Mouse (Mus musculus) embryonic facial prominence, embryonic 12.5 days (tissue): ENCODE measurements around the gene Twf2. TPM values are rescaled to one million over a fixed set of nuclear protein-coding genes. Genes with fewer than 3 reads are reported as not detected.
A peak's percentile ranks its signal among the peaks of the same experiment; 100 is the strongest.

Experiments
- ATAC-seq: fragments of 200-750 bp; cut with Nextera tagmentation; 2 replicates; pipeline ENCODE4 v1.8.0; 2017; ENCODE audit not compliant: insufficient number of reproducible peaks, insufficient read depth, low FRiP score, low TSS enrichment
- H3K27ac ChIP-seq: fragments of 300-500 bp; sonication (generic); 2 replicates; pipeline ENCODE4 v1.5.1; 2016; ENCODE audit warnings: mild to moderate bottlenecking
- H3K27me3 ChIP-seq: fragments of 300-500 bp; sonication (generic); 2 replicates; pipeline ENCODE4 v1.6.1; 2016; ENCODE audit warnings: mild to moderate bottlenecking, moderate library complexity
- H3K36me3 ChIP-seq: fragments of 300-500 bp; sonication (generic); 2 replicates; pipeline ENCODE4 v1.6.1; 2016; ENCODE audit warnings: mild to moderate bottlenecking
- H3K4me1 ChIP-seq: fragments of 300-500 bp; sonication (generic); 2 replicates; pipeline ENCODE4 v1.6.1; 2016
- H3K4me2 ChIP-seq: fragments of 300-500 bp; sonication (generic); replicated peaks from 2 replicates; pipeline ENCODE4 v1.6.1; 2016; ENCODE audit warnings: mild to moderate bottlenecking, moderate library complexity
- H3K4me3 ChIP-seq: fragments of 300-500 bp; sonication (generic); 2 replicates; pipeline ENCODE4 v1.5.1; 2016; ENCODE audit warnings: mild to moderate bottlenecking
- H3K9ac ChIP-seq: fragments of 300-500 bp; sonication (generic); 2 replicates; pipeline ENCODE4 v1.6.1; 2016; ENCODE audit warnings: mild to moderate bottlenecking, moderate library complexity
- H3K9me3 ChIP-seq: fragments of 300-500 bp; sonication (generic); 2 replicates; pipeline ENCODE4 v1.6.1; 2016; ENCODE audit warnings: mild to moderate bottlenecking, moderate library complexity
- WGBS: fragments of 180-500 bp; shearing (Covaris S2); methylation state at CpG from one replicate; pipeline ENCODE4 v1.1.7; 2016; 5-methylcytosine and 5-hydroxymethylcytosine counted together
- polyA plus RNA-seq: library from polyadenylated mRNA; unstranded; fragments of >200 nt; fragmentation: Nextera tagmentation; extraction: Ambion mirVana; gene quantifications from 2 replicates; pipeline ENCODE4 v1.2.1, GENCODE M21; 2016

Gene Twf2
- polyA plus RNA-seq, 1 experiment from 2014 or later, result 66.7 TPM

DNA sequence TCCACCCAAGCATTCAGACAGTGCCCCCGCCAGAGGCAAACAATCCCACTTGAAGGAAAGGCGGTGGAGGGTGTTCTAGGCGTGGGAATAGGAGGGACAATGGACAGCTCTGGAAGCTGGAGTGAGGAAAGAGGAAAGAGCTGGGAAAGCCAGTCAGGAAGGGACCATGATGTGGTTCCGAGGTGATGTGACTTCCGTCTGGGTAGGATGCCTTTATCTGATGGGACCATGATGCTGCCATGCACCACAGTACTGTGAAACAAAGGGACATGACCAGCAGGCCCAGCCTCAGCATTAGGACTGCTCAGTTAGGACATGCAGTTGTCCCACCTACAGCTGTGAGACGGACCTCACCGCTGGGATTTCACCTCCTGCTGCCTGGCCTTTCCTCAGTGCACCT, 28.3 kb downstream of the Twf2 start:
- no peaks in the 10 kb centered on the region for H3K27me3 ChIP-seq
- peaks cover 34% of the 10 kb centered on the region for H3K36me3 ChIP-seq
- no peak overlapping the region for H3K4me2 ChIP-seq
- no peak overlapping the region for H3K9ac ChIP-seq
- no peak overlapping the region for H3K27ac ChIP-seq
- no peak for ATAC-seq
- WGBS, result 85% methylated on average over 7 of the region's 7 CpGs
- no peak overlapping the region for H3K4me3 ChIP-seq
- no peaks in the 10 kb centered on the region; the same call in 1 of the 2 replicates for H3K4me1 ChIP-seq
- H3K9me3 ChIP-seq, result no peaks in the 10 kb centered on the region

GRCm38 (mm10) chr9:106231816-106232215, 28.9 kb downstream of the Twf2 start:
- no peak for ATAC-seq
- WGBS, result 86% methylated on average over 4 of the region's 4 CpGs
- Histone ChIP-seq H3K4me1 (no peaks in the 10 kb centered on the region; the same call in 1 of the 2 replicates), H3K27ac (no peak overlapping the region), H3K9me3 (no peaks in the 10 kb centered on the region), H3K4me2 (no peak overlapping the region), H3K36me3 (peaks cover 40% of the 10 kb centered on the region), H3K4me3 (no peak overlapping the region), H3K27me3 (no peaks in the 10 kb centered on the region), H3K9ac (no peak overlapping the region)

DNA sequence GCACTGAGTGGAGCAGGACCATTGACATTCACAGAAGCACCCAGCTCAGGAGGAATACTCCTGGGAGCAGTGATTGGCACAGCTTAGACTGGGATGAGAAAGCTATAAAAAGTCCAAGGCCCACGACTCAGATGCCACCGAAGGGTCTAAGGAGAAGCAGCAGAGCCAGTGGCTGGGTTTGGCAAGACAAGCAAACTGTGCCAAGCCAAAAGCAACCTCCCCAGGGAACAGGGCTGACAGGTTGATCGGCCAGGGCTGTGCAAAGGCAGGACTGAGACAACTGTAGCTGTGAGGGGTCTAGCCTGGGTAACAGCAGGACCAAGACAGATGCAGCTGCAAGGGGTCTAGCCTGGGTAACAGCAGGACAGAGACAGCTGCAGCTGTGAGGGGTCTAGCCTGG, 30.0 kb downstream of the Twf2 start:
- no peak overlapping the region for H3K4me2 ChIP-seq
- no peak overlapping the region for H3K9ac ChIP-seq
- no peaks in the 10 kb centered on the region for H3K4me1 ChIP-seq
- H3K27me3 ChIP-seq, result no peaks in the 10 kb centered on the region
- no peak overlapping the region for H3K4me3 ChIP-seq
- 94% methylated on average over 3 of the region's 3 CpGs for WGBS
- no peaks in the 10 kb centered on the region for H3K9me3 ChIP-seq
- peaks cover 51% of the 10 kb centered on the region for H3K36me3 ChIP-seq
- no peak for ATAC-seq
- H3K27ac ChIP-seq, result no peak overlapping the region

GRCm38 (mm10) chr9:106233953-106234352, 31.0 kb downstream of the Twf2 start:
- Histone ChIP-seq H3K9me3 (no peaks in the 10 kb centered on the region), H3K9ac (no peak overlapping the region), H3K4me1 (no peaks in the 10 kb centered on the region), H3K4me3 (no peak overlapping the region), H3K27ac (no peak overlapping the region), H3K27me3 (no peaks in the 10 kb centered on the region), H3K4me2 (no peak overlapping the region), H3K36me3 (peaks cover 61% of the 10 kb centered on the region)
- ATAC-seq, result no peak
- WGBS, result 79% methylated on average over 6 of the region's 6 CpGs

DNA sequence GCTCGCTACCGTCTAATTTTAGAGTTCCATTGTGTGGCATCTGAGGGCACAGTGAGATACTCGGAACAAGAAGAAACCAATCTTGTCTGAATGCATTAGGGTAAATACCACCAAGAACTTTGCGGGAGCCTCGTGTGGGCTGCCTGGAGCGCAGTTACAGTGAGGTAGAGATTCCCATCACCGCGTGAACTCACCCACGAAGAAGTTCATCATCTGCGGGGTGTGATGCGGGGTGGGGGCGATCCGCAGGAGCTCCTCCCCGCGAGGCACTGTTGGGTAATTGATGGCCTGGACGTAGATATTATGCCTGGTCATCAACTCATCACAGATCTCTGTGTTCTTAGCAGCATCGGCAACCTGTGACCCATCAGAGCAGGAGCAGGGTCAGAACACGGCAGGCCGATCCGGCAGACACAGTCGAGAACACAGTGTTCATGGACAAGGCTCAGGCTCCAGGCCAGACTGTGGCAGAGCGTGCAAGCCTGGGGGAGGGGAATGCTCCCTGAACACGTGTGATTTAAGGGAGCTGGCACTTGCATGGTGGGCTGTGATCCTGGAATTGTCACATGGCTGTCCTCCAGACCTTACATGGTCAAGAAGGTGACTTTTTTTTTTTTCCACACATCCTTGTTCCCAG, 32.4 kb downstream of the Twf2 start:
- Histone ChIP-seq H3K36me3 (peaks cover 75% of the 10 kb centered on the region), H3K4me2 (no peak overlapping the region), H3K4me1 (no peaks in the 10 kb centered on the region), H3K9ac (no peak overlapping the region), H3K27me3 (no peaks in the 10 kb centered on the region), H3K4me3 (no peak overlapping the region), H3K9me3 (no peaks in the 10 kb centered on the region), H3K27ac (no peak overlapping the region)
- ATAC-seq, result no peak
- 94% methylated on average over 23 of the region's 23 CpGs for WGBS

DNA sequence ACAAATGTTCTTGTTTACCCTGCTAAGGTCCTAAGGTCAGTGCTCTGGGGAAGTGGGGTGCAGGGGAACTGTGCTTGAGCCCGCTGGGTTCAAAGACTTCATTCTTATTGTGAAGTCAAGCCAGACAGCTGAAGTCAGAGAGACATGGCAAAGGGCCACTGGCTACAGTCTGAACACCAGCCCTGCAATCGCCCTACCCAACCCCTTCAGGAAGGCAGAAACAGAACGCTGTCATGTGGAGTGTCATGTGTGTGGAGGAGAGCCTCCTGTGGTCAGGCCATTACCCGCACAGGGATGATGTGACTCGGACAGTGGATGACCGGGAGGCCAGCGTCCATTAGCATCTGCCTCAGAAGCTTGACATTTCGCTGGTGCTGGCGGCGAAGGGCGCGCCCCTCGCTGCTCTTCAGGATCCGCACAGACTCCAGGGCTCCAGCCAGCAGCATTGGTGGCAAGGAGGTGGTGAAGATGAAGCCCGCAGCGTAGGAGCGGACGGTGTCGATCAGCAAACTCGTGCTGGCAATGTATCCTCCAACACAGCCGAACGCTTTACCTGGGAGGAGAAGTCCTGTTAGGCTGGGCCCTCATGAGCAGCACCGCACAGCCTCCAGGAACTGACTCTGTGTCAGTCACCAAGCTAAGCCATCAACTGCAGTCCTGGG, 33.4 kb downstream of the Twf2 start:
- Histone ChIP-seq H3K36me3 (peaks cover 84% of the 10 kb centered on the region), H3K9ac (no peak overlapping the region), H3K4me1 (no peaks in the 10 kb centered on the region), H3K9me3 (no peaks in the 10 kb centered on the region), H3K27me3 (no peaks in the 10 kb centered on the region), H3K4me2 (no peak overlapping the region), H3K4me3 (no peak overlapping the region), H3K27ac (no peak overlapping the region)
- 93% methylated on average over 23 of the region's 23 CpGs for WGBS
- ATAC-seq, result no peak

- H3K9ac ChIP-seq, result no peak overlapping the region
- WGBS, result 80% methylated on average over 3 of the region's 3 CpGs
- H3K4me2 ChIP-seq, result no peak overlapping the region
- ATAC-seq, result no peak
- no peak overlapping the region for H3K4me3 ChIP-seq
- no peak overlapping the region for H3K27ac ChIP-seq
- no peaks in the 10 kb centered on the region for H3K27me3 ChIP-seq
- no peaks in the 10 kb centered on the region for H3K4me1 ChIP-seq
- H3K36me3 ChIP-seq, result peaks cover 89% of the 10 kb centered on the region
- no peaks in the 10 kb centered on the region for H3K9me3 ChIP-seq
These were observed 33.9 kb downstream of the Twf2 start for GRCm38 (mm10) chr9:106236818-106237211.

DNA sequence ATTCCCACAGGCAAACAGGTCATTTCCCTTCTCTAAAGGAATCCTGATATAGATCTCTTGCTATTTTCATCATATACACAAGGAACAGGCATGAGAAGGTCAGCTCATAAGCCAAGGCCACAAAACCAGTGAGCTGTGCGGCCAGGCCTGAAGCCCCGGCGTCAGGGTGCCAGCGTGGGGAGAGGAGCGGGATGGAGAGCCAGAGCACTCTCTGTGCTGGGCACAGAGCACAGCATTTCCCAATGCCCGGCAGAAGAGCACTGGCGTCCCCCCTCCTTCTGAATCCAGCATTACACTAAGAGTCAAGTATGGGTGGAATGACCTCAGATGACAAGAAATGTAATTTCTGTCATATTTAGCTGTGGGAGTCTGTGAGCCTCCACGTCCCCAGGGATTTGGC, 34.5 kb downstream of the Twf2 start:
- no peak for ATAC-seq
- WGBS, result 88% methylated on average over 8 of the region's 8 CpGs
- Histone ChIP-seq H3K4me1 (no peaks in the 10 kb centered on the region), H3K4me2 (no peak overlapping the region), H3K9me3 (no peaks in the 10 kb centered on the region), H3K4me3 (no peak overlapping the region), H3K27ac (no peak overlapping the region), H3K9ac (no peak overlapping the region), H3K36me3 (peaks cover 91% of the 10 kb centered on the region), H3K27me3 (no peaks in the 10 kb centered on the region)

GRCm38 (mm10) chr9:106237878-106238277, 35.0 kb downstream of the Twf2 start:
- H3K4me2 ChIP-seq, result no peak overlapping the region
- H3K4me3 ChIP-seq, result no peak overlapping the region
- 95% methylated on average over 10 of the region's 10 CpGs for WGBS
- peaks cover 91% of the 10 kb centered on the region for H3K36me3 ChIP-seq
- ATAC-seq, result no peak
- no peak overlapping the region for H3K27ac ChIP-seq
- no peaks in the 10 kb centered on the region for H3K4me1 ChIP-seq
- H3K9ac ChIP-seq, result no peak overlapping the region
- H3K27me3 ChIP-seq, result no peaks in the 10 kb centered on the region
- no peaks in the 10 kb centered on the region for H3K9me3 ChIP-seq

DNA sequence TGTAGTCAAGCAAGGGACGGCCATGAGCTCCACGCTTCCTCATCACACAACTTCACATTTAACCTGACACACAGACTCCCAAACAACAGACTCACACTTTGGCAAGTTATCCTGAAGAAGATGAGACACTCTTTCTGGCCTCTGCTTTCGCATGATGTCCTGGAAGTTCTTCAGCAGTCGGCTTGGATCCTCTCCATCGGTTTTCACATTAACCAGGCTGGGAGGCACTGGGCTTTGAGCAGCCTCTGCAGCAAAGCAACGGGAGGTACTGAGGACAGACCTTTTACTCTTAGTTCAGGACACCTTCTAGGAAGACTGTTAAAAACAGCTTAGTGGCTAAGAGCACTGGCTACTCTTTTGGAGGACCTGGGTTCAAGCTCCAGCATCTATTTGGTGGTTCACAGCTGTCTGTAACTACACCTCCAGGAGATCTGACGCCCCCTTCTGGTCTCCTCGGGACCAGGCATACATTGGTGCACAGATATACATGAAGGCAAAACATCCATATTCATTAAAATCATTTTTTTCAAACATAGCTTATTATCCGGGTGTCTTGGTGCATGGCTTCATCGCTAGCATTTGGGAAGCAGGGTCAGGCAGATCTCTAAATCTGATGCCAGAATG, 38.7 kb downstream of the Twf2 start:
- Histone ChIP-seq H3K4me3 (no peak overlapping the region), H3K27me3 (no peaks in the 10 kb centered on the region), H3K36me3 (peaks cover 67% of the 10 kb centered on the region), H3K4me1 (peaks cover 4% of the 10 kb centered on the region), H3K9me3 (no peaks in the 10 kb centered on the region), H3K27ac (no peak overlapping the region), H3K9ac (no peak overlapping the region), H3K4me2 (no peak overlapping the region)
- WGBS, result 90% methylated on average over 10 of the region's 10 CpGs
- ATAC-seq, result no peak

- Histone ChIP-seq H3K4me1 (peaks cover 8% of the 10 kb centered on the region), H3K4me3 (no peak overlapping the region), H3K4me2 (no peak overlapping the region), H3K9me3 (no peaks in the 10 kb centered on the region), H3K27ac (0 out of 2 replicates have a peak overlapping the region, but pooled peaks have one; percentile 9), H3K36me3 (peaks cover 54% of the 10 kb centered on the region), H3K9ac (no peak overlapping the region), H3K27me3 (no peaks in the 10 kb centered on the region)
- ATAC-seq, result no peak
- WGBS, result 61% methylated on average over 19 of the region's 19 CpGs
These were observed 40.0 kb downstream of the Twf2 start for GRCm38 (mm10) chr9:106242813-106243488.

- 91% methylated on average over 11 of the region's 11 CpGs for WGBS
- H3K4me3 ChIP-seq, result no peak overlapping the region
- no peaks in the 10 kb centered on the region for H3K9me3 ChIP-seq
- H3K36me3 ChIP-seq, result peaks cover 4% of the 10 kb centered on the region; the same call in 1 of the 2 replicates
- no peak overlapping the region for H3K27ac ChIP-seq
- no peak overlapping the region for H3K4me2 ChIP-seq
- no peak overlapping the region for H3K9ac ChIP-seq
- no peak for ATAC-seq
- no peaks in the 10 kb centered on the region for H3K27me3 ChIP-seq
- peaks cover 21% of the 10 kb centered on the region for H3K4me1 ChIP-seq
These were observed 46.6 kb downstream of the Twf2 start for GRCm38 (mm10) chr9:106249550-106249949.
